Mouse (Mus musculus): ENCODE results near the gene Adgrl3. TPM values are rescaled to one million over a fixed set of nuclear protein-coding genes. Genes with fewer than 3 reads are reported as not detected.

The Adgrl3 gene
- polyA plus RNA-seq, 1 experiment from 2014 or later, result 18.8 TPM

DNA sequence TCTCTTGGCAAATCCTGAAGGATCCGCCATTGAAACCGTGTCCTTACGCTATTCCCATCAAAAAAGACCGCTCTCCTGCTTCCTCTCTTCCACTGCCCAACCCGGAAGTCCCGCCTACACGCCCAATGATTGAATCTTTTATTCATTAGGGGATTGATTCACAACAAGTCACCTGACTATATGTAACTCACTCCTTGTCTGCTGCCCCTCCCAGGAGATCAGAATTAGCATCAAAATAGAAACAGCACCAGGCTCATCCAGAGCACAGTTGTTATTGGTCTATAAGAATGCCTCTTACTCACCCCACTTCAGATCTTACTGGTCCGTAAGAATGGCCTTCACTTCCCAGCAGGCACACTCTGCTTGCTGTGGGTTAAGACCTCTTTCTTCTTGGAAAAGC lies 536.1 kb downstream of the Adgrl3 start:
- ATAC-seq (replicated peaks; ENCODE audit: insufficient number of reproducible peaks, low FRiP score, low TSS enrichment, low read depth) (no peak; the same call in 1 of the 2 replicates), DNase-seq (ENCODE audit: low spot score) (no peak)
- H3K36me3 ChIP-seq (replicated peaks; ENCODE audit: control insufficient read depth, insufficient read depth, low read depth, low read length), result no peaks in the 10 kb centered on the region
- no peak overlapping the region for H3K4me3 ChIP-seq (ENCODE audit: low read depth, low read length)
- no peaks in the 10 kb centered on the region for H3K9me3 ChIP-seq (replicated peaks; ENCODE audit: control insufficient read depth, low read length)
- H3K4me2 ChIP-seq (ENCODE audit: low read depth, low read length), result no peak overlapping the region
- no peak overlapping the region for H3K9ac ChIP-seq (replicated peaks; ENCODE audit: low read length)
- H3K27ac ChIP-seq (replicated peaks; ENCODE audit: low read depth, low read length), result no peak overlapping the region
- no peaks in the 10 kb centered on the region for H3K4me1 ChIP-seq (ENCODE audit: control insufficient read depth, insufficient read depth, low read length)
- 75% methylated on average over 8 of the region's 8 CpGs for WGBS
- H3K27me3 ChIP-seq (ENCODE audit: control insufficient read depth, insufficient read depth, low read length), result no peaks in the 10 kb centered on the region

GRCm38 (mm10) chr5:81558965-81559364 lies 539.0 kb downstream of the Adgrl3 start:
- DNase-seq (ENCODE audit: low spot score) (no peak), ATAC-seq (replicated peaks; ENCODE audit: insufficient number of reproducible peaks, low FRiP score, low TSS enrichment, low read depth) (no peak)
- no peaks in the 10 kb centered on the region for H3K9me3 ChIP-seq (replicated peaks; ENCODE audit: control insufficient read depth, low read length)
- no peak overlapping the region for H3K27ac ChIP-seq (replicated peaks; ENCODE audit: low read depth, low read length)
- H3K36me3 ChIP-seq (replicated peaks; ENCODE audit: control insufficient read depth, insufficient read depth, low read depth, low read length), result no peaks in the 10 kb centered on the region
- whole genome bisulfite sequencing, result 96% methylated on average over 6 of the region's 6 CpGs
- H3K4me1 ChIP-seq (ENCODE audit: control insufficient read depth, insufficient read depth, low read length), result no peaks in the 10 kb centered on the region
- no peak overlapping the region for H3K4me2 ChIP-seq (ENCODE audit: low read depth, low read length)
- no peaks in the 10 kb centered on the region for H3K27me3 ChIP-seq (ENCODE audit: control insufficient read depth, insufficient read depth, low read length)
- H3K9ac ChIP-seq (replicated peaks; ENCODE audit: low read length), result no peak overlapping the region
- H3K4me3 ChIP-seq (ENCODE audit: low read depth, low read length), result no peak overlapping the region

- 72% methylated on average over 1 of the region's 1 CpGs for WGBS
- DNase-seq (ENCODE audit: low spot score) (no peak), ATAC-seq (replicated peaks; ENCODE audit: insufficient number of reproducible peaks, low FRiP score, low TSS enrichment, low read depth) (no peak)
- no peak overlapping the region for H3K4me3 ChIP-seq (ENCODE audit: low read depth, low read length)
- no peaks in the 10 kb centered on the region for H3K4me1 ChIP-seq (ENCODE audit: control insufficient read depth, insufficient read depth, low read length)
- no peak overlapping the region for H3K27ac ChIP-seq (replicated peaks; ENCODE audit: low read depth, low read length)
- no peaks in the 10 kb centered on the region for H3K9me3 ChIP-seq (replicated peaks; ENCODE audit: control insufficient read depth, low read length)
- H3K27me3 ChIP-seq (ENCODE audit: control insufficient read depth, insufficient read depth, low read length), result no peaks in the 10 kb centered on the region
- no peaks in the 10 kb centered on the region for H3K36me3 ChIP-seq (replicated peaks; ENCODE audit: control insufficient read depth, insufficient read depth, low read depth, low read length)
- H3K4me2 ChIP-seq (ENCODE audit: low read depth, low read length), result no peak overlapping the region
- no peak overlapping the region for H3K9ac ChIP-seq (replicated peaks; ENCODE audit: low read length)
Observed at GRCm38 (mm10) chr5:81564294-81564693, 544.4 kb downstream of the Adgrl3 start.

DNA sequence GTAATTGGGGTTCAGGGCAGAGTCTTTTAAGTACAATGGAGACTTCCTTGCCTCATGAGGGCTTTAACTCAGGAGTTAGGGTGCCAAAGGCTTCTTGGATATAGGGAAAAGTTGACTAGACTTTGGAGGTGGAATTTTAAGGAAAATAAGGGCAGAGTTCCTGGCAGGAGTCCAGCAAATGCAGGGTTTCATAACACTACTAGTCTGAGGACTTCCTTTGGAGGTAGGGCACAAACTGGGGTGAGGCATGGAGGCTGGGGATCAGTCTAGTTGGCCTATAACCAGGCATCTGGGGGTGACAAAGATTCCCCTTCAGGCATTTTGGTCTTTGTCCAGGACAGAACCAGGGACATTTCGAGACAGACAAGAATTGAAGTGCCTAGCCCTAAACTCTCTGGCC lies 546.6 kb downstream of the Adgrl3 start:
- Histone ChIP-seq H3K9ac (replicated peaks; ENCODE audit: low read length) (no peak overlapping the region), H3K4me3 (ENCODE audit: low read depth, low read length) (no peak overlapping the region), H3K36me3 (replicated peaks; ENCODE audit: control insufficient read depth, insufficient read depth, low read depth, low read length) (no peaks in the 10 kb centered on the region), H3K4me1 (ENCODE audit: control insufficient read depth, insufficient read depth, low read length) (no peaks in the 10 kb centered on the region), H3K27me3 (ENCODE audit: control insufficient read depth, insufficient read depth, low read length) (no peaks in the 10 kb centered on the region), H3K9me3 (replicated peaks; ENCODE audit: control insufficient read depth, low read length) (no peaks in the 10 kb centered on the region), H3K4me2 (ENCODE audit: low read depth, low read length) (no peak overlapping the region), H3K27ac (replicated peaks; ENCODE audit: low read depth, low read length) (no peak overlapping the region)
- ATAC-seq (replicated peaks; ENCODE audit: insufficient number of reproducible peaks, low FRiP score, low TSS enrichment, low read depth) (no peak), DNase-seq (ENCODE audit: low spot score) (no peak)
- 86% methylated on average over 1 of the region's 1 CpGs for WGBS

- no peak overlapping the region for H3K9ac ChIP-seq (replicated peaks; ENCODE audit: low read length)
- no peak overlapping the region for H3K4me3 ChIP-seq (ENCODE audit: low read depth, low read length)
- H3K9me3 ChIP-seq (replicated peaks; ENCODE audit: control insufficient read depth, low read length), result no peaks in the 10 kb centered on the region
- no peak overlapping the region for H3K27ac ChIP-seq (replicated peaks; ENCODE audit: low read depth, low read length)
- no peaks in the 10 kb centered on the region for H3K27me3 ChIP-seq (ENCODE audit: control insufficient read depth, insufficient read depth, low read length)
- no peak for DNase-seq (ENCODE audit: low spot score)
- H3K36me3 ChIP-seq (replicated peaks; ENCODE audit: control insufficient read depth, insufficient read depth, low read depth, low read length), result no peaks in the 10 kb centered on the region
- no peak for ATAC-seq (replicated peaks; ENCODE audit: insufficient number of reproducible peaks, low FRiP score, low TSS enrichment, low read depth)
- H3K4me2 ChIP-seq (ENCODE audit: low read depth, low read length), result no peak overlapping the region
- WGBS, result 77% methylated on average over 1 of the region's 1 CpGs
- H3K4me1 ChIP-seq (ENCODE audit: control insufficient read depth, insufficient read depth, low read length), result no peaks in the 10 kb centered on the region
Observed at GRCm38 (mm10) chr5:81568743-81569142, 548.8 kb downstream of the Adgrl3 start.

- no peaks in the 10 kb centered on the region for H3K36me3 ChIP-seq (replicated peaks; ENCODE audit: control insufficient read depth, insufficient read depth, low read depth, low read length)
- H3K27me3 ChIP-seq (ENCODE audit: control insufficient read depth, insufficient read depth, low read length), result no peaks in the 10 kb centered on the region
- H3K4me2 ChIP-seq (ENCODE audit: low read depth, low read length), result no peak overlapping the region
- H3K9me3 ChIP-seq (replicated peaks; ENCODE audit: control insufficient read depth, low read length), result no peaks in the 10 kb centered on the region
- no peak overlapping the region for H3K4me3 ChIP-seq (ENCODE audit: low read depth, low read length)
- ATAC-seq (replicated peaks; ENCODE audit: insufficient number of reproducible peaks, low FRiP score, low TSS enrichment, low read depth), result no peak
- no peak for DNase-seq (ENCODE audit: low spot score)
- H3K27ac ChIP-seq (replicated peaks; ENCODE audit: low read depth, low read length), result no peak overlapping the region
- no peak overlapping the region for H3K9ac ChIP-seq (replicated peaks; ENCODE audit: low read length)
- 89% methylated on average over 5 of the region's 5 CpGs for WGBS
- no peaks in the 10 kb centered on the region for H3K4me1 ChIP-seq (ENCODE audit: control insufficient read depth, insufficient read depth, low read length)
Observed at GRCm38 (mm10) chr5:81582886-81583285, 562.9 kb downstream of the Adgrl3 start.

DNA sequence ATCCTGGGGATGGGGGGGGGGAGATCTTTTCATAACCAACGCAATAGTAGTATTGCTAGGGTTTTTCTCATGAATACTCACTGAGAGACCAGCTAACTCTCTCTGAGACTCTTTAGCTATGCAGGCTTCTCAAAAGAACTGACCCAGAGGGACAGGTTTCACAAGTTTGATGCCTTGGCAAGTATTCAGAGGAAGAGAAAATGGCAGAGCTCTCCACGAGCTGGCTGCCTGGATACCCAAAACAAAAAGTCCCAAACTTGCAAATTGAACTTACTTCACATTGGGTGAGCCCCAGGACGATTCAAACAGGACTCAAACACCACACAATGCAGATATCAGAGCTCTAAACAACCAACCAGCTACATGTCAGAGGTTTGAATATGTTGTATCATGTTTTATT lies 563.5 kb downstream of the Adgrl3 start:
- 30% methylated on average over 3 of the region's 3 CpGs for WGBS
- DNase-seq (ENCODE audit: low spot score) (no peak), ATAC-seq (replicated peaks; ENCODE audit: insufficient number of reproducible peaks, low FRiP score, low TSS enrichment, low read depth) (no peak)
- H3K27ac ChIP-seq (replicated peaks; ENCODE audit: low read depth, low read length), result no peak overlapping the region
- H3K9ac ChIP-seq (replicated peaks; ENCODE audit: low read length), result no peak overlapping the region
- H3K27me3 ChIP-seq (ENCODE audit: control insufficient read depth, insufficient read depth, low read length), result no peaks in the 10 kb centered on the region
- no peak overlapping the region for H3K4me3 ChIP-seq (ENCODE audit: low read depth, low read length)
- H3K9me3 ChIP-seq (replicated peaks; ENCODE audit: control insufficient read depth, low read length), result no peaks in the 10 kb centered on the region
- H3K4me1 ChIP-seq (ENCODE audit: control insufficient read depth, insufficient read depth, low read length), result no peaks in the 10 kb centered on the region
- no peaks in the 10 kb centered on the region for H3K36me3 ChIP-seq (replicated peaks; ENCODE audit: control insufficient read depth, insufficient read depth, low read depth, low read length)
- H3K4me2 ChIP-seq (ENCODE audit: low read depth, low read length), result no peak overlapping the region

DNA sequence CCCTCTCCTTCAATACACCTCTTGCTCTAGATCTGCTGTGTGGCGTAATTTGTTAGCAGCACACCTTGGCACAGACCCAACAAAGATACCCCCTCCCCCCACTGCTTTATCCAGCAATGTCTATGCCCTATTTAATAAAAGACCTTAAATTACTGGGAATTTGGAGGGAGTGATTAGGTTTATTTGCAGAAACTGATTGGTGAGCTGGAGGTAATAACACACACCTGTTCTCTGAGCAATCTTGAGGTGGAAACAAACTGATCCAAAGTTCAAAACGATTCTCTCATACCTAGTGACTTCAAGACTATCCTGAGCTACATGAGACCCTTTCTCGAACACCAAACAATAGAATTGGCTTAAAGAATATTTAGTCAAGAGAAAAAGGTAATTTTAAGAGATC lies 565.0 kb downstream of the Adgrl3 start:
- H3K9ac ChIP-seq (replicated peaks; ENCODE audit: low read length), result no peak overlapping the region
- no peak overlapping the region for H3K4me2 ChIP-seq (ENCODE audit: low read depth, low read length)
- H3K27me3 ChIP-seq (ENCODE audit: control insufficient read depth, insufficient read depth, low read length), result no peaks in the 10 kb centered on the region
- 86% methylated on average over 3 of the region's 3 CpGs for WGBS
- H3K27ac ChIP-seq (replicated peaks; ENCODE audit: low read depth, low read length), result no peak overlapping the region
- ATAC-seq (replicated peaks; ENCODE audit: insufficient number of reproducible peaks, low FRiP score, low TSS enrichment, low read depth) (no peak), DNase-seq (ENCODE audit: low spot score) (no peak)
- no peaks in the 10 kb centered on the region for H3K4me1 ChIP-seq (ENCODE audit: control insufficient read depth, insufficient read depth, low read length)
- no peak overlapping the region for H3K4me3 ChIP-seq (ENCODE audit: low read depth, low read length)
- H3K36me3 ChIP-seq (replicated peaks; ENCODE audit: control insufficient read depth, insufficient read depth, low read depth, low read length), result no peaks in the 10 kb centered on the region
- no peaks in the 10 kb centered on the region for H3K9me3 ChIP-seq (replicated peaks; ENCODE audit: control insufficient read depth, low read length)
